Mouse (Mus musculus) layer of hippocampus, adult 6 months (tissue): ENCODE results near the gene Nrxn1. TPM values are rescaled to one million over a fixed set of nuclear protein-coding genes. Genes with fewer than 3 reads are reported as not detected.

Source experiments
- long read RNA-seq, 2 experiments: library from polyadenylated mRNA; unstranded; transcript quantifications; one replicate each; pipeline ENCODE4 v2.0.0; 2019 to 2020
- microRNA-seq: library from miRNA; unstranded; fragments of <30 nt; microRNA quantifications from one replicate; pipeline ENCODE4 v1.2.0, GENCODE M21; 2020
- polyA plus RNA-seq: library from polyadenylated mRNA; unstranded; fragments of <200 nt; fragmentation: Nextera tagmentation; gene quantifications from 2 replicates; pipeline ENCODE4 v1.2.3, GENCODE M21; 2021

Gene Nrxn1
- 365 and 383 TPM in 2 replicates for polyA plus RNA-seq
- long read RNA-seq, experiment 1, full-length matches to known transcripts: 280 of 644 reads
- long read RNA-seq, experiment 1, partial matches to known transcripts: 182 of 644 reads
- long read RNA-seq, experiment 1, other reads (novel, unspliced or antisense): 182 of 644 reads
- long read RNA-seq, experiment 2, transcript Nrxn1-217 (7 exons, 3,021 nt): minor isoform, 107 of 779 reads
- long read RNA-seq, experiment 2, transcript Nrxn1-204 (6 exons, 3,414 nt): major isoform, 214 of 779 reads
- long read RNA-seq, experiment 2, transcript Nrxn1-225 (3 exons, 2,280 nt): minor isoform, 25 of 779 reads
- long read RNA-seq, experiment 2, transcript Nrxn1-213 (7 exons, 2,477 nt): minor isoform, 95 of 779 reads
- long read RNA-seq, experiment 2, partial matches to known transcripts: 59 of 779 reads
- long read RNA-seq, experiment 2, other reads (novel, unspliced or antisense): 262 of 779 reads

DNA sequence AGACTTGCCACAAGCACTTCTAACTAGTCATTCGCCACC, at the start of gene Nrxn1:
Gene Nrxn1 (minus strand): TSS at position 30 of the 39 bp plus-strand sequence.

Small RNA genes lying within 50 kb of the gene (microRNA-seq; reads per million reads assigned to microRNA genes)
- gene Gm24510 (not detected), gene Gm27475 (not detected), gene Gm47307 (not detected)
